Mouse (Mus musculus) CH12.LX (cell line): ENCODE results near the gene Zfyve19. TPM values are rescaled to one million over a fixed set of nuclear protein-coding genes. Genes with fewer than 3 reads are reported as not detected.

ENCODE experiments used
- DNase-seq: peaks from one replicate; pipeline ENCODE4 v3.0.0-alpha.2; 2013; ENCODE audit errors: extremely low read depth
- H3K27ac ChIP-seq: 2 replicates; pipeline ENCODE4 v1.5.1; 2012; ENCODE audit warnings: low read depth, mild to moderate bottlenecking, control low read depth, moderate library complexity; ENCODE audit not compliant: insufficient read depth
- H3K27me3 ChIP-seq: replicated peaks from 2 replicates; pipeline ENCODE3; 2012; ENCODE audit warnings: inconsistent platforms
- H3K36me3 ChIP-seq, 2 experiments: replicated peaks in 1 of 2; 2 replicates each; pipeline versions ENCODE3 to v1.6.1; 2012; ENCODE audit warnings: inconsistent platforms in 1 of 2, low read length in 1 of 2, mild to moderate bottlenecking in 1 of 2, mixed read lengths in 1 of 2, moderate library complexity in 1 of 2; ENCODE audit not compliant: control insufficient read depth in 1 of 2, insufficient read depth in 1 of 2
- H3K4me1 ChIP-seq, 2 experiments: 2 replicates each; pipeline ENCODE4 v1.6.1; 2012; ENCODE audit warnings: inconsistent platforms in 1 of 2, moderate library complexity in 1 of 2; ENCODE audit not compliant: insufficient read depth in 2 of 2, control insufficient read depth in 1 of 2
- H3K4me2 ChIP-seq: 2 replicates; pipeline ENCODE4 v1.6.1; 2012; ENCODE audit warnings: low read depth, mild to moderate bottlenecking, control low read depth; ENCODE audit not compliant: poor library complexity, insufficient read depth, severe bottlenecking
- H3K4me3 ChIP-seq, 3 experiments: fragments of 150-350 bp in 1 of 3; sonication (generic) in 1 of 3; replicated peaks in 1 of 3; 2 replicates each; pipeline versions ENCODE3 to v1.5.1; 2011 to 2012; ENCODE audit warnings: low read depth in 2 of 3, low read length in 2 of 3, mild to moderate bottlenecking in 2 of 3, moderate library complexity in 2 of 3, control low read depth in 1 of 3, improper control_type of control experiment in 1 of 3, inconsistent platforms in 1 of 3, mixed read lengths in 1 of 3; ENCODE audit not compliant: poor library complexity in 1 of 3
- H3K79me2 ChIP-seq: replicated peaks from 2 replicates; pipeline ENCODE4 v1.6.1; 2012; ENCODE audit warnings: mild to moderate bottlenecking, moderate library complexity; ENCODE audit not compliant: control insufficient read depth, poor library complexity, insufficient read depth, severe bottlenecking; ENCODE audit errors: extremely low read depth
- H3K9ac ChIP-seq: 2 replicates; pipeline ENCODE4 v1.6.1; 2012; ENCODE audit warnings: low read depth, mild to moderate bottlenecking, control low read depth, moderate library complexity; ENCODE audit not compliant: insufficient read depth
- H3K9me3 ChIP-seq: replicated peaks from 2 replicates; pipeline ENCODE3; 2012; ENCODE audit warnings: low read length, inconsistent platforms, mixed read lengths
- BHLHE40 ChIP-seq: IDR thresholded peaks from 2 replicates; pipeline ENCODE4 v1.6.1; 2011; ENCODE audit warnings: mild to moderate bottlenecking, low read depth, low read length, improper control_type of control experiment
- CHD2 ChIP-seq: IDR thresholded peaks from 2 replicates; pipeline ENCODE4 v1.6.1; 2011; ENCODE audit warnings: low read length, improper control_type of control experiment
- E2F4 ChIP-seq: IDR thresholded peaks from 2 replicates; pipeline ENCODE4 v1.6.1; 2011; ENCODE audit warnings: low read depth, low read length, improper control_type of control experiment; ENCODE audit not compliant: insufficient replicate concordance
- ELF1 ChIP-seq: IDR thresholded peaks from 2 replicates; pipeline ENCODE4 v1.6.1; 2014; ENCODE audit warnings: low read depth, mild to moderate bottlenecking, inconsistent platforms, low read length, improper control_type of control experiment
- EP300 ChIP-seq: IDR thresholded peaks from 2 replicates; pipeline ENCODE4 v1.6.1; 2011; ENCODE audit warnings: low read length, improper control_type of control experiment
- ETS1 ChIP-seq: conservative IDR thresholded peaks from 2 replicates; pipeline ENCODE4 v1.6.1; 2012; ENCODE audit warnings: low read depth, mild to moderate bottlenecking, inconsistent platforms, low read length, improper control_type of control experiment, moderate library complexity
- GABPA ChIP-seq: IDR thresholded peaks from 2 replicates; pipeline ENCODE4 v1.6.1; 2012; ENCODE audit warnings: low read depth, low read length, improper control_type of control experiment, inconsistent platforms; ENCODE audit not compliant: insufficient replicate concordance
- HCFC1 ChIP-seq: IDR thresholded peaks from 2 replicates; pipeline ENCODE4 v1.6.1; 2012; ENCODE audit warnings: low read depth, mild to moderate bottlenecking, inconsistent platforms, low read length, improper control_type of control experiment
- IRF4 ChIP-seq: IDR thresholded peaks from 2 replicates; pipeline ENCODE4 v1.6.1; 2014; ENCODE audit warnings: low read depth, mild to moderate bottlenecking, inconsistent platforms, low read length, improper control_type of control experiment
- JUN ChIP-seq: IDR thresholded peaks from 2 replicates; pipeline ENCODE4 v1.6.1; 2011; ENCODE audit warnings: low read depth, mild to moderate bottlenecking, low read length, improper control_type of control experiment, moderate library complexity; ENCODE audit not compliant: insufficient read depth
- JUND ChIP-seq: conservative IDR thresholded peaks from 2 replicates; pipeline ENCODE4 v1.6.1; 2011; ENCODE audit warnings: low read depth, low read length, improper control_type of control experiment
- KAT2A ChIP-seq: IDR thresholded peaks from 2 replicates; pipeline ENCODE4 v1.6.1; 2012; ENCODE audit warnings: low read length, improper control_type of control experiment, inconsistent platforms; ENCODE audit not compliant: insufficient replicate concordance
- MAFK ChIP-seq: IDR thresholded peaks from 2 replicates; pipeline ENCODE4 v1.6.1; 2011; ENCODE audit warnings: low read length, improper control_type of control experiment; ENCODE audit not compliant: insufficient replicate concordance
- MAX ChIP-seq: IDR thresholded peaks from 2 replicates; pipeline ENCODE4 v1.6.1; 2011; ENCODE audit warnings: low read length, improper control_type of control experiment
- MEF2A ChIP-seq: IDR thresholded peaks from 2 replicates; pipeline ENCODE4 v1.6.1; 2014; ENCODE audit warnings: low read depth, mild to moderate bottlenecking, inconsistent platforms, low read length, improper control_type of control experiment, borderline replicate concordance
- MXI1 ChIP-seq: IDR thresholded peaks from 2 replicates; pipeline ENCODE4 v1.6.1; 2011; ENCODE audit warnings: mild to moderate bottlenecking, low read depth, low read length, improper control_type of control experiment
- MYC ChIP-seq: IDR thresholded peaks from 2 replicates; pipeline ENCODE4 v1.6.1; 2011; ENCODE audit warnings: low read depth, mild to moderate bottlenecking, improper control_type of control experiment, low read length
- NELFE ChIP-seq: IDR thresholded peaks from 2 replicates; pipeline ENCODE4 v1.6.1; 2011; ENCODE audit warnings: low read depth, low read length, improper control_type of control experiment
- NRF1 ChIP-seq: IDR thresholded peaks from 2 replicates; pipeline ENCODE4 v1.6.1; 2014; ENCODE audit warnings: low read depth, mild to moderate bottlenecking, inconsistent platforms, low read length, improper control_type of control experiment, moderate library complexity
- POLR2A ChIP-seq: IDR thresholded peaks from 2 replicates; pipeline ENCODE4 v1.6.1; 2011; ENCODE audit warnings: low read depth, mild to moderate bottlenecking, improper control_type of control experiment, low read length
- POLR2AphosphoS2 ChIP-seq: IDR thresholded peaks from 2 replicates; pipeline ENCODE4 v1.6.1; 2011; ENCODE audit warnings: low read depth, low read length, improper control_type of control experiment
- RAD21 ChIP-seq: IDR thresholded peaks from 2 replicates; pipeline ENCODE4 v1.6.1; 2011; ENCODE audit warnings: low read depth, mild to moderate bottlenecking, low read length, improper control_type of control experiment, moderate library complexity
- RCOR1 ChIP-seq: conservative IDR thresholded peaks from 2 replicates; pipeline ENCODE4 v1.6.1; 2012; ENCODE audit warnings: low read depth, mild to moderate bottlenecking, inconsistent platforms, low read length, improper control_type of control experiment
- SIN3A ChIP-seq: IDR thresholded peaks from 2 replicates; pipeline ENCODE4 v1.6.1; 2012; ENCODE audit warnings: low read length, improper control_type of control experiment, inconsistent platforms
- SMC3 ChIP-seq: IDR thresholded peaks from 2 replicates; pipeline ENCODE4 v1.6.1; 2011; ENCODE audit warnings: low read depth, low read length, improper control_type of control experiment
- TBP ChIP-seq: conservative IDR thresholded peaks from 2 replicates; pipeline ENCODE4 v1.6.1; 2011; ENCODE audit warnings: low read depth, low read length, improper control_type of control experiment
- TCF12 ChIP-seq: IDR thresholded peaks from 2 replicates; pipeline ENCODE4 v1.6.1; 2014; ENCODE audit warnings: low read depth, mild to moderate bottlenecking, inconsistent platforms, low read length, improper control_type of control experiment
- USF1 ChIP-seq: IDR thresholded peaks from 2 replicates; pipeline ENCODE4 v1.6.1; 2014; ENCODE audit warnings: low read depth, mild to moderate bottlenecking, inconsistent platforms, low read length, improper control_type of control experiment
- USF2 ChIP-seq: conservative IDR thresholded peaks from 2 replicates; pipeline ENCODE4 v1.6.1; 2011; ENCODE audit warnings: low read depth, low read length, improper control_type of control experiment
- ZKSCAN1 ChIP-seq: IDR thresholded peaks from 2 replicates; pipeline ENCODE4 v1.6.1; 2012; ENCODE audit warnings: low read depth, inconsistent platforms, low read length, improper control_type of control experiment, borderline replicate concordance
- ZNF384 ChIP-seq: IDR thresholded peaks from 2 replicates; pipeline ENCODE4 v1.6.1; 2012; ENCODE audit warnings: low read depth, low read length, improper control_type of control experiment, inconsistent platforms
- dilution Hi-C: fragments of 300-500 bp; cut with MboI; formaldehyde crosslinking; loops from 2 replicates; pipeline ENCODE4 v1.14.3; 2020; ENCODE audit warnings: low sequenced_read_pairs; ENCODE audit not compliant: extremely low pct_unique_long_range_greater_than_20kb, extremely low pct_ligation_motif_present
- in situ Hi-C: fragments of 300-500 bp; cut with MboI; formaldehyde crosslinking; loops from 3 replicates; pipeline ENCODE4 v1.14.3; 2019; ENCODE audit warnings: low sequenced_read_pairs, low pct_ligation_motif_present, low pct_unique_long_range_greater_than_20kb, mixed read lengths
- polyA plus RNA-seq: library from polyadenylated mRNA; unstranded; fragments of >175 nt; gene quantifications from 2 replicates; pipeline ENCODE4 v1.2.1, GENCODE M21; 2012; ENCODE audit warnings: low read depth; ENCODE audit not compliant: insufficient read length
- total RNA-seq, 2 experiments: library from RNA; depleted of rRNA; stranded (reverse); fragments of 300-350 nt in 1 of 2; fragments of >200 nt in 1 of 2; gene quantifications; 2 replicates each; pipeline ENCODE4 v1.2.3; 2012 to 2014

Gene Zfyve19
- total and polyA plus RNA-seq, 3 experiments, result 28.0 to 45.2 (median 38.2) TPM

GRCm38 (mm10) chr2:119170282-119170681 is 38.1 kb upstream of the Zfyve19 start:
- peaks cover 10% of the 10 kb centered on the region for H3K27me3 ChIP-seq
- no peak overlapping the region for H3K4me2 ChIP-seq
- peaks cover 8% of the 10 kb centered on the region for H3K9me3 ChIP-seq
- no peak overlapping the region for H3K9ac ChIP-seq
- TF ChIP-seq MEF2A, result no peak
- TF ChIP-seq EP300, result peak; percentile 43; the same call in 1 of the 2 replicates
- TF ChIP-seq JUND, result peak; percentile 70
- TF ChIP-seq BHLHE40, result 0 out of 2 replicates have a peak, but pooled peaks have one; percentile 5
- no peak for TF ChIP-seq SMC3
- TF ChIP-seq MAFK, result no peak
- no peak for TF ChIP-seq USF2
- H3K36me3 ChIP-seq, result peaks cover 0 to 6% of the 10 kb centered on the region in 2 experiments
- H3K27ac ChIP-seq, result no peak overlapping the region
- dilution Hi-C loops, result no loop called here
- in situ Hi-C loops, result no loop called here
- DNase-seq, result no peak
- H3K4me1 ChIP-seq, result peaks cover 33 to 73% of the 10 kb centered on the region in 2 experiments
- no peaks in the 10 kb centered on the region for H3K79me2 ChIP-seq
- H3K4me3 ChIP-seq, result no peak overlapping the region

- dilution Hi-C loops, result no loop called here
- peak overlapping the region; percentile 50 for H3K27ac ChIP-seq
- TF ChIP-seq MYC (0 out of 2 replicates have a peak, but pooled peaks have one; percentile 14), ELF1 (peak; percentile 7; the same call in 1 of the 2 replicates), RCOR1 (no peak), GABPA (no peak), EP300 (peak; percentile 39; the same call in 1 of the 2 replicates), POLR2AphosphoS2 (no peak), MXI1 (0 out of 2 replicates have a peak, but pooled peaks have one; percentile 16), TBP (no peak), POLR2A (no peak), ETS1 (peak; percentile 83), BHLHE40 (peak; percentile 32; the same call in 1 of the 2 replicates), TCF12 (peak; percentile 54; the same call in 1 of the 2 replicates), MAFK (no peak), USF1 (no peak), MAX (0 out of 2 replicates have a peak, but pooled peaks have one; percentile 35), SIN3A (0 out of 2 replicates have a peak, but pooled peaks have one; percentile 28), NRF1 (no peak), IRF4 (0 out of 2 replicates have a peak, but pooled peaks have one; percentile 31), KAT2A (0 out of 2 replicates have a peak, but pooled peaks have one; percentile 20), ZNF384 (no peak), JUN (no peak), RAD21 (no peak), SMC3 (no peak), HCFC1 (no peak), E2F4 (no peak), ZKSCAN1 (no peak), JUND (no peak), CHD2 (no peak), MEF2A (no peak), NELFE (no peak)
Observed at GRCm38 (mm10) chr2:119171574-119171973, 36.8 kb upstream of the Zfyve19 start.

More at GRCm38 (mm10) chr2:119171574-119171973, 36.8 kb upstream of the Zfyve19 start:
- H3K9me3 ChIP-seq, result no peaks in the 10 kb centered on the region
- DNase-seq, result peak; percentile 69
- H3K36me3 ChIP-seq, result peaks cover 0 to 6% of the 10 kb centered on the region in 2 experiments
- H3K4me1 ChIP-seq, result peaks cover 34 to 85% of the 10 kb centered on the region in 2 experiments
- H3K4me3 ChIP-seq, result no peak overlapping the region
- peaks cover 6% of the 10 kb centered on the region for H3K27me3 ChIP-seq
- no peak overlapping the region for H3K4me2 ChIP-seq
- no peaks in the 10 kb centered on the region; the same call in 1 of the 2 replicates for H3K79me2 ChIP-seq
- no peak overlapping the region for H3K9ac ChIP-seq
- in situ Hi-C loops, result no loop called here
